Mouse (Mus musculus) small intestine, adult 2 months (tissue): ENCODE measurements around the gene Smad6.

Experiments
- CTCF ChIP-seq: fragments of 200-500 bp; IDR thresholded peaks from 2 replicates; pipeline ENCODE4 v1.5.1; 2012; ENCODE audit warnings: low read depth, mild to moderate bottlenecking, control low read depth, inconsistent platforms, low read length, moderate library complexity, mixed read lengths; ENCODE audit not compliant: insufficient replicate concordance, insufficient read length; ENCODE audit errors: extremely low read depth
- POLR2A ChIP-seq: fragments of 200-500 bp; IDR thresholded peaks from 2 replicates; pipeline ENCODE4 v1.6.1; 2012; ENCODE audit warnings: low read depth, mild to moderate bottlenecking, control low read depth, inconsistent platforms, low read length, moderate library complexity

DNA sequence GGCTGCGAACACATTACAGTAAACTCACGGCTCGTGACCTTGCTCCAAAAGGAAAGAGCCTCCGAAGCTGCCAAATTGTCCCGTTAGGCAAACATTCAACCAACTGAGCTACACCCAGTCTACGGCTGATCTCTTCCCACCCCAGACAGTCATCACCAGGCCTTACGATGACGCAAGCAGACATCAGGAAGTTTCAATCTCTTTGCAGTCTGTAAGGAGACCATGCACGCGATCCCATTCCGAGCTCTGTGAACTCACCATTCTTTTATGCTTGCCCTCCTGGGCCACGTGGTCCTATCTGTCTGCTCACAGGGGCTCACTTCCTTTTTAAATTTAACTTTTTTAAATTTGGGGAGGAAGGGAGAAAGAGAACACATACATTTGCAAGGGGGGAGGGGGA is 32.6 kb downstream of the Smad6 start:
- no peak for TF ChIP-seq POLR2A
- no peak for TF ChIP-seq CTCF
